Mouse (Mus musculus) intestine, embryonic 16.5 days (tissue): ENCODE data around the gene Ube2a. TPM values are rescaled to one million over a fixed set of nuclear protein-coding genes. Genes with fewer than 3 reads are reported as not detected.
"Not testable (repeated sequence)": the region's sequence is repeated elsewhere in the genome, so short reads cannot be mapped to it uniquely, and the experiment has no call there.

Experiments
- ATAC-seq: fragments of 200-750 bp; cut with Nextera tagmentation; 2 replicates; pipeline ENCODE4 v1.8.0; 2017; ENCODE audit warnings: moderate TSS enrichment, moderate library complexity
- H3K27ac ChIP-seq: fragments of 300-500 bp; sonication (generic); 2 replicates; pipeline ENCODE4 v1.5.1; 2014; ENCODE audit warnings: mild to moderate bottlenecking, low read length
- H3K27me3 ChIP-seq: fragments of 300-500 bp; sonication (generic); replicated peaks from 2 replicates; pipeline ENCODE4 v1.6.1; 2014; ENCODE audit warnings: low read length, control low read depth, mixed read lengths; ENCODE audit not compliant: control insufficient read depth, insufficient read depth
- H3K36me3 ChIP-seq: fragments of 300-500 bp; sonication (generic); 2 replicates; pipeline ENCODE4 v1.6.1; 2014; ENCODE audit warnings: low read length, control low read depth; ENCODE audit not compliant: control insufficient read depth, insufficient read depth
- H3K4me1 ChIP-seq: fragments of 300-500 bp; sonication (generic); 2 replicates; pipeline ENCODE4 v1.6.1; 2014; ENCODE audit warnings: low read length, control low read depth, mixed read lengths; ENCODE audit not compliant: control insufficient read depth, insufficient read depth
- H3K4me2 ChIP-seq: fragments of 300-500 bp; sonication (generic); 2 replicates; pipeline ENCODE4 v1.6.1; 2014; ENCODE audit warnings: low read depth, low read length, control low read depth
- H3K4me3 ChIP-seq: fragments of 300-500 bp; sonication (generic); 2 replicates; pipeline ENCODE4 v1.5.1; 2014; ENCODE audit warnings: mild to moderate bottlenecking, low read length
- H3K9ac ChIP-seq: fragments of 300-500 bp; sonication (generic); 2 replicates; pipeline ENCODE4 v1.6.1; 2014; ENCODE audit warnings: low read depth, low read length
- H3K9me3 ChIP-seq: fragments of 300-500 bp; sonication (generic); 2 replicates; pipeline ENCODE4 v1.6.1; 2016; ENCODE audit warnings: low read length, control low read depth; ENCODE audit not compliant: control insufficient read depth
- WGBS: fragments of 180-500 bp; shearing (Covaris S2); extraction: QIAGEN DNeasy Blood & Tissue Kit; methylation state at CpG from one replicate; pipeline ENCODE4 v1.1.7; 2014; 5-methylcytosine and 5-hydroxymethylcytosine counted together
- polyA plus RNA-seq: library from polyadenylated mRNA; unstranded; fragments of >200 nt; fragmentation: Nextera tagmentation; extraction: Ambion mirVana; gene quantifications from 2 replicates; pipeline ENCODE4 v1.2.1, GENCODE M21; 2015

The Ube2a gene
- polyA plus RNA-seq, 1 experiment from 2014 or later: 108 TPM

DNA sequence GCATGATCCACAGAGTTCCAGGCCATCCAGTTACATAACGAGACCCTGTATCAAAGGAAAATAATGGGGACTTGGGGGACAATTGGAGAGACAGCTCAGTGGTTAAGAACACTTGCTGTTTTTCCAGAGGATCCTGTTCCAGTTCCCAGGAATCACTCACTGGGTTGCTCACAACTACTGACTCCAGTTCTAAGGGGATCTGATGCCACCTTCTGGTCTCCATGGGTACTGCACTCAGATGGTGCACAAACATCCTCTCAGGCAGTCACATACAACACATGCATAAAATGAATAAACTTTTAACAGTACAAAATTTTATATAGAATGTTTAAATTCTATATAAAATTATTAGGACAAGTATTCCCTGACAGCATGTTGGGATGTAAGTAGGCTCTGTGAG is 11.0 kb downstream of the Ube2a start:
- Histone ChIP-seq H3K4me3 (no peak overlapping the region), H3K27ac (no peak overlapping the region), H3K9ac (no peak overlapping the region), H3K9me3 (0 out of 2 replicates have a peak, but pooled peaks cover 2% of the 10 kb centered on the region), H3K4me2 (no peak overlapping the region), H3K27me3 (no peaks in the 10 kb centered on the region), H3K36me3 (no peaks in the 10 kb centered on the region; the same call in none of the 2 replicates), H3K4me1 (no peaks in the 10 kb centered on the region)
- ATAC-seq: no peak
- 90% methylated on average over 1 of the region's 1 CpGs for WGBS

DNA sequence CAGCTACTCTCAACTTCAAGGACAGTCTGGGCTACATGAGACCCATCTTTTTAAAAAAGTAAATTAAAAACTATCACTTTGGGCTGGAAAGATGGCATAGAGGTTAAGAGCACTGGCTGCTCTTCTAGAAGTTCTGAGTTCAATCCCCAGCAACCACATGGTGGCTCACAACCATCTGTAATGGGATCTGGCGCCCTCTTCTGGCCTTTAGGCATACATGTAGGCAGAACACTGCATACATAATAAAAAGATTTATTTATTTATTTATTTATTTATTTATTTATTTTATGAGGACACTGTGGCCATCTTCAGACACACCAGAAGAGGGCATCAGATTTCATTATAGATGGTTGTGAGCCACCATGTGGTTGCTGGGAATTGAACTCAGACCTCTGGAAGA is 25.2 kb downstream of the Ube2a start:
- WGBS: 46% methylated on average over 1 of the region's 1 CpGs

GRCm38 (mm10) chrX:36901655-36902054 is 28.0 kb downstream of the Ube2a start:
- 29% methylated on average over 3 of the region's 3 CpGs for WGBS
- Histone ChIP-seq H3K27ac (no peak overlapping the region), H3K9me3 (no peaks in the 10 kb centered on the region), H3K9ac (peak overlapping the region; percentile 74; the same call in 1 of the 2 replicates), H3K36me3 (no peaks in the 10 kb centered on the region), H3K4me3 (peak overlapping the region; percentile 61), H3K27me3 (no peaks in the 10 kb centered on the region), H3K4me1 (no peaks in the 10 kb centered on the region), H3K4me2 (peak overlapping the region; percentile 60)
- no peak for ATAC-seq

More for the DNA sequence above, 25.2 kb downstream of the Ube2a start:
- H3K4me3 ChIP-seq, H3K9ac ChIP-seq, H3K27me3 ChIP-seq, H3K36me3 ChIP-seq, H3K27ac ChIP-seq, ATAC-seq, H3K4me2 ChIP-seq, H3K4me1 ChIP-seq, H3K9me3 ChIP-seq: not testable (repeated sequence)

- WGBS: 18% methylated on average over 34 of the region's 47 CpGs
- Histone ChIP-seq H3K27me3 (no peaks in the 10 kb centered on the region), H3K9me3 (no peaks in the 10 kb centered on the region), H3K27ac (peak within 1 kb of the TSS; percentile 48), H3K4me2 (peak within 1 kb of the TSS; percentile 60), H3K36me3 (no peaks in the 10 kb centered on the region), H3K4me1 (no peaks in the 10 kb centered on the region), H3K9ac (peak within 1 kb of the TSS; percentile 74), H3K4me3 (peak within 1 kb of the TSS; percentile 61)
- ATAC-seq: peak; percentile 76
Observed at GRCm38 (mm10) chrX:36902321-36903114, 28.8 kb downstream of the Ube2a start, which contains the start of gene Nkrf. Gene Nkrf, minus strand, starts transcription at chrX:36902899.

DNA sequence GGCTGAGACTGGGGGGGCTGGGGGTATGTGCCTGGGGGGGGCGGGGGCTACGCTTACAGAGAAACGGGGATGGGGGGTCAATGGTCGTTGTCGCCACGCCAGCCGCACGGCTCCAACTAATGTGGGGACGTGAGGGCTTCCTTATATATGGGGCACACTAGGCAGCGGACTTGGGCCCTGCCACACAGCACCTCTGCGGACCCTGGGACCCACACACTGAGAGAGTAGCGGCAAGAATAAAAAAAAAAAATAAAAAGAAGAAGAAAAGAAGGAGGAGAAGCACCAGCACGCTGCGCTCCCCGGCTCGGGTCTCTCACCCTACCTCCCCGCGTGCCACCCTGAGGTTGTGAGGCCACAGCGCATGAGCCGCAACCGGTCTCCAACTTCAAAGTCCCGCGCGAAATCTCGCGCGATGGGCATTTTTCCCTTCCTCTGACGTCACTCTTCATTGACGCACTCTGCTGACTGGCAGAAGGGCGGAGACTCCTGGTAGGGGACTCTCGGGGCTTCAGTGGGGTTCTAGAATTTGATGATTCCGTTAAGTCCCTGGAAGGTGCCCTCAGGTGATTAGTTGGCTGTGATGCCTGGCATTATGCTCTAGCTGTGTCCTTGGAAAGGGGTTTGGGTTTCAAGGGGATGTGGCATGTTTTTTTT is 29.5 kb downstream of the Ube2a start:
- Histone ChIP-seq H3K9me3 (no peaks in the 10 kb centered on the region), H3K4me1 (no peaks in the 10 kb centered on the region), H3K4me3 (peak overlapping the region; percentile 61), H3K27me3 (no peaks in the 10 kb centered on the region), H3K4me2 (peak overlapping the region; percentile 60), H3K9ac (peak overlapping the region; percentile 74), H3K36me3 (no peaks in the 10 kb centered on the region), H3K27ac (peak overlapping the region; percentile 48)
- WGBS: 15% methylated on average over 30 of the region's 32 CpGs
- ATAC-seq: peak; percentile 94

DNA sequence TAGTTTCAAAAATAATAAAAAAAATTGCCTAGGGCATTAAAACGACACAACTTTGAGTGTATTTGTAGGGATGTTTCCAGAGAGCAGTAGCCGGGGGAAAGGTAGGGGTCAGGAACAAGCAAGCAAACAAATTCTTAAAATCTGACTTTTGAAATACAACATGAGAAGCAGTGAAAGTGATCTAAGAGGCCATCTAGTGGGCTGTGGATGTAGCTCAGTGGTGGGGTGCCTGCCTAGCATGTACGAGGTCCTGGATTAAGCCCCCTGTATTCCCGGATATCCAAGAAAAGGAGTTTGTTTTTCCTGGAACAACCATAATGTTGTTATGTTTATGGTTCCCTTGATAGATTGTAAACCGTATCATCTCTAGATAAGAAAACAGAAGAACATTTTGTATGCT is 32.8 kb downstream of the Ube2a start:
- ATAC-seq: no peak
- Histone ChIP-seq H3K36me3 (no peaks in the 10 kb centered on the region), H3K27me3 (no peaks in the 10 kb centered on the region), H3K27ac (no peak overlapping the region), H3K4me1 (no peaks in the 10 kb centered on the region), H3K4me3 (no peak overlapping the region), H3K9ac (no peak overlapping the region), H3K9me3 (no peaks in the 10 kb centered on the region), H3K4me2 (no peak overlapping the region)
- 32% methylated on average over 5 of the region's 5 CpGs for WGBS

GRCm38 (mm10) chrX:36911343-36911742 is 37.6 kb downstream of the Ube2a start:
- ATAC-seq: no peak
- H3K36me3 ChIP-seq: no peaks in the 10 kb centered on the region

DNA sequence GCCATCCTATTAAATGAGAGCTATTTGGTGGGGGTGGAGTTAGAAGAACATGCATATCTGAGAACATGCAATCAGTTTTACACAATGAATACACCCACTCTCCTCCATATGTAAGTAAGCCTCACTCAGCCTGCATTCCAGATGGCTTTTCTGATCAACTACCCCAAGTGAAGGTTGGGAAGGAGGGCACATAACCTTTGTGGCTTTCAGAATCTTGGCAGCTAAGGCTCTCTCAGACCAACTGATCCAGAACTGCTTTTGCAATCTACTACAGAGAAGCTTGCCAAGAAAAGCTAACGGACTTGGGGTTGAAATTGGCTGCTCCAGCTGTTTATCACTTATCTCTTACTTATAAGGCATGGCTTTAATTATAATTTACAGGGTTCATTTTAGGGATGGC is 44.0 kb downstream of the Ube2a start:
- Histone ChIP-seq H3K36me3 (no peaks in the 10 kb centered on the region), H3K9ac (no peak overlapping the region), H3K4me1 (no peaks in the 10 kb centered on the region), H3K27me3 (no peaks in the 10 kb centered on the region), H3K27ac (no peak overlapping the region), H3K9me3 (no peaks in the 10 kb centered on the region), H3K4me3 (no peak overlapping the region), H3K4me2 (no peak overlapping the region)
- no peak for ATAC-seq
- 84% methylated on average over 1 of the region's 1 CpGs for WGBS

More at GRCm38 (mm10) chrX:36911343-36911742, 37.6 kb downstream of the Ube2a start:
- Histone ChIP-seq H3K4me1 (no peaks in the 10 kb centered on the region), H3K4me3 (no peak overlapping the region), H3K9ac (no peak overlapping the region), H3K27ac (no peak overlapping the region), H3K9me3 (no peaks in the 10 kb centered on the region), H3K4me2 (no peak overlapping the region), H3K27me3 (no peaks in the 10 kb centered on the region)
- 43% methylated on average over 12 of the region's 12 CpGs for WGBS

- Histone ChIP-seq H3K4me3 (no peak overlapping the region), H3K27me3 (no peaks in the 10 kb centered on the region), H3K27ac (no peak overlapping the region), H3K4me2 (no peak overlapping the region), H3K36me3 (no peaks in the 10 kb centered on the region), H3K9ac (no peak overlapping the region), H3K9me3 (no peaks in the 10 kb centered on the region), H3K4me1 (no peaks in the 10 kb centered on the region)
- 83% methylated on average over 4 of the region's 4 CpGs for WGBS
- ATAC-seq: no peak
Observed at GRCm38 (mm10) chrX:36921346-36921745, 47.6 kb downstream of the Ube2a start.
